Mouse (Mus musculus) ES-E14 (cell line): ENCODE data around the gene H2bfm. TPM values are rescaled to one million over a fixed set of nuclear protein-coding genes. Genes with fewer than 3 reads are reported as not detected.
"Not testable (repeated sequence)": the region's sequence is repeated elsewhere in the genome, so short reads cannot be mapped to it uniquely, and the experiment has no call there.

Source experiments
- DNase-seq: peaks from one replicate; pipeline ENCODE4 v3.0.0-alpha.2; 2013; ENCODE audit warnings: low read depth, low spot score
- H3K27ac ChIP-seq: 2 replicates; pipeline ENCODE4 v1.5.1; 2012; ENCODE audit warnings: low read depth, mild to moderate bottlenecking, low read length, moderate library complexity, mixed read lengths; ENCODE audit not compliant: poor library complexity, insufficient read depth, severe bottlenecking
- H3K36me3 ChIP-seq: 2 replicates; pipeline ENCODE4 v1.6.1; 2012; ENCODE audit warnings: mild to moderate bottlenecking, low read length, moderate library complexity, mixed read lengths; ENCODE audit not compliant: control insufficient read depth, poor library complexity, insufficient read depth, severe bottlenecking
- H3K4me1 ChIP-seq, 2 experiments: fragments of 150-350 bp in 1 of 2; sonication (generic) in 1 of 2; 2 replicates each; pipeline ENCODE4 v1.6.1; 2012; ENCODE audit warnings: low read length in 2 of 2, mild to moderate bottlenecking in 1 of 2, mixed read lengths in 1 of 2; ENCODE audit not compliant: control insufficient read depth in 2 of 2, insufficient read depth in 2 of 2, poor library complexity in 1 of 2
- H3K4me3 ChIP-seq, 2 experiments: fragments of 150-350 bp in 1 of 2; sonication (generic) in 1 of 2; 2 replicates each; pipeline ENCODE4 v1.5.1; 2012; ENCODE audit warnings: low read length in 2 of 2, low read depth in 1 of 2, mild to moderate bottlenecking in 1 of 2, mixed read lengths in 1 of 2; ENCODE audit not compliant: insufficient read depth in 1 of 2, poor library complexity in 1 of 2, severe bottlenecking in 1 of 2
- H3K9ac ChIP-seq: 2 replicates; pipeline ENCODE4 v1.6.1; 2012; ENCODE audit warnings: low read depth, mild to moderate bottlenecking, low read length, mixed read lengths; ENCODE audit not compliant: poor library complexity, insufficient read depth, severe bottlenecking
- H3K9me3 ChIP-seq: fragments of 150-350 bp; sonication (generic); 2 replicates; pipeline ENCODE4 v1.6.1; 2012; ENCODE audit warnings: low read depth, mild to moderate bottlenecking, low read length; ENCODE audit not compliant: control insufficient read depth, insufficient read depth
- CHD2 ChIP-seq: IDR thresholded peaks from 2 replicates; pipeline ENCODE4 v1.6.1; 2014; ENCODE audit warnings: mild to moderate bottlenecking, low read depth, low read length, inconsistent platforms
- HCFC1 ChIP-seq: IDR thresholded peaks from 2 replicates; pipeline ENCODE4 v1.6.1; 2012; ENCODE audit warnings: low read length, inconsistent platforms, borderline replicate concordance; ENCODE audit not compliant: insufficient read depth
- MAFK ChIP-seq: IDR thresholded peaks from 2 replicates; pipeline ENCODE4 v1.6.1; 2014; ENCODE audit warnings: mild to moderate bottlenecking, low read depth, low read length, inconsistent platforms; ENCODE audit not compliant: insufficient read depth
- ZC3H11A ChIP-seq: IDR thresholded peaks from 2 replicates; pipeline ENCODE4 v1.6.1; 2012; ENCODE audit warnings: low read depth, mild to moderate bottlenecking, inconsistent platforms, low read length, borderline replicate concordance
- ZNF384 ChIP-seq: IDR thresholded peaks from 2 replicates; pipeline ENCODE4 v1.6.1; 2012; ENCODE audit warnings: low read depth, low read length, inconsistent platforms
- in situ Hi-C, 2 experiments: fragments of 600-800 bp; cut with MboI; formaldehyde crosslinking; loops; one replicate each; pipeline ENCODE4 v1.15.1; 2025; ENCODE audit warnings: low sequenced_read_pairs in 2 of 2, inconsistent platforms in 1 of 2; ENCODE audit not compliant: unreplicated experiment in 2 of 2
- total RNA-seq: library from RNA; depleted of rRNA; stranded (reverse); fragments of 300-350 nt; gene quantifications from 2 replicates; pipeline ENCODE4 v1.2.3, GENCODE M21; 2012; rRNA removed

H2bfm gene
- total RNA-seq, 1 experiment, result 1.6 TPM

GRCm38 (mm10) chrX:136959688-136960087, 32.6 kb downstream of the H2bfm start:
- Histone ChIP-seq H3K36me3 (no peaks in the 10 kb centered on the region), H3K4me1 (no peaks in the 10 kb centered on the region), H3K9ac (no peak overlapping the region), H3K27ac (no peak overlapping the region), H3K4me3 (no peak overlapping the region), H3K9me3 (no peaks in the 10 kb centered on the region)
- DNase-seq, result no peak
- TF ChIP-seq HCFC1 (no peak), MAFK (no peak), CHD2 (no peak), ZNF384 (no peak), ZC3H11A (no peak)
- in situ Hi-C loops, result no loop called here

- DNase-seq, H3K9me3 ChIP-seq, H3K27ac ChIP-seq, H3K36me3 ChIP-seq, H3K4me1 ChIP-seq, in situ Hi-C loops: not testable (repeated sequence)
- peak within 1 kb of the TSS; percentile 43 for H3K9ac ChIP-seq
- peak within 1 kb of the TSS; percentile 73 to 77 for H3K4me3 ChIP-seq
Observed at GRCm38 (mm10) chrX:136975397-136975796, 48.3 kb downstream of the H2bfm start, which contains the start of gene Tmsb15b2. Gene Tmsb15b2 (minus strand): TSS chrX:136975497.

GRCm38 (mm10) chrX:136976424-136977084, 49.4 kb downstream of the H2bfm start, which contains the start of the genes Tmsb15l and Tmsb15b1:
Gene Tmsb15l (minus strand): TSS chrX:136976869.
Gene Tmsb15b1 (minus strand): TSS chrX:136976874.
- no peaks in the 10 kb centered on the region for H3K36me3 ChIP-seq
- H3K9me3 ChIP-seq, result no peaks in the 10 kb centered on the region
- H3K4me3 ChIP-seq, result peak within 1 kb of the TSS; percentile 73 to 77
- TF ChIP-seq ZNF384 (no peak), ZC3H11A (no peak)
- H3K9ac ChIP-seq, result peak within 1 kb of the TSS; percentile 43
- in situ Hi-C loops, result no loop called here
- no peak within 1 kb of the TSS for H3K27ac ChIP-seq
- DNase-seq, result peak; percentile 60
- no peaks in the 10 kb centered on the region for H3K4me1 ChIP-seq

Other genes starting within 250 kb of the H2bfm start
- gene Tceal1, start 219.3 kb upstream of the H2bfm start, total RNA-seq, result 0.53 and 0.67 TPM in 2 replicates
- 236 and 337 TPM in 2 replicates for gene Morf4l2, start 183.6 kb upstream of the H2bfm start, total RNA-seq
- gene Glra4, start 147.2 kb upstream of the H2bfm start, total RNA-seq, result not detected in 2 replicates
- 2.2 and 3.1 TPM in 2 replicates for gene Plp1, start 104.7 kb upstream of the H2bfm start, total RNA-seq
- 0.18 TPM in 1 of 2 replicates, not detected in the other for gene Rab9b, start 58.6 kb upstream of the H2bfm start, total RNA-seq
- gene Tmsb15b2, start 48.2 kb downstream of the H2bfm start, total RNA-seq, result 10.8 and 17.1 TPM in 2 replicates
- gene Tmsb15l, start 49.5 kb downstream of the H2bfm start, total RNA-seq, result 2.1 and 4.6 TPM in 2 replicates
- gene Tmsb15b1, start 49.5 kb downstream of the H2bfm start, total RNA-seq, result 8.4 and 12.0 TPM in 2 replicates
- gene Zcchc18, start 65.8 kb downstream of the H2bfm start, total RNA-seq, result 1.5 and 2.2 TPM in 2 replicates
- 5.4 and 8.3 TPM in 2 replicates for gene Slc25a53, start 111.0 kb downstream of the H2bfm start, total RNA-seq
- gene Fam199x, start 122.3 kb downstream of the H2bfm start, total RNA-seq, result 5.7 and 6.0 TPM in 2 replicates
- 0.48 and 2.3 TPM in 2 replicates for gene Esx1, start 194.8 kb downstream of the H2bfm start, total RNA-seq